Mouse (Mus musculus): ENCODE measurements around the gene Apobec2.

DNA sequence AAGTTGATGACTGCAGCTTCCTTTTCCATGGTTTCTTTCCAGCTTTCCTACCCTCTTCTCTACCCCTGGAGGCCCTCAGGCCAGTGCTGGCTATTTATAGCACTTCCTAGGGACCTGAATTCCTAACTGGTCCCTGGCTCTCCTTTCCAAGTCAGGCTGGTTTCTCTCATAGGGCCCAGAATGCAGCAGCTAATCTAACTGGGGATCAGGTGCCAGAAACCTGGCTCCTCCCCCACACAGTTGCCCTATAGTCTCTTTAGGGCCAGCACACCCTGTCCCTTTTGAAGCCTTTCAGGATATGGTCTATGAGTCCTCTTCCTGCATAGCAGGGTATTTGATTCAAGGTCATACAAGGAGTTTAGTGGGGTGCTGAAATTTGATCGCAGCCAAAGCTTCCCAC lies 3.8 kb upstream of the Apobec2 start:
- no peak for TF ChIP-seq ZC3H11A (IDR thresholded peaks at IDR 0.05; ENCODE audit: borderline replicate concordance, low read depth, low read length)
- TF ChIP-seq ZNF384 (IDR thresholded peaks at IDR 0.05; ENCODE audit: low read depth, low read length), result no peak
- TF ChIP-seq HCFC1 (IDR thresholded peaks at IDR 0.05; ENCODE audit: borderline replicate concordance, insufficient read depth, low read length), result no peak

All from ES-E14 (cell line).